Mouse (Mus musculus) C2C12 (cell line): Measurements from ENCODE around the gene Ddx21.
"Not testable (repeated sequence)": the region's sequence is repeated elsewhere in the genome, so short reads cannot be mapped to it uniquely, and the experiment has no call there.

Source experiments
- CTCF ChIP-seq: IDR thresholded peaks from one replicate; pipeline ENCODE4 v1.5.1; 2011; ENCODE audit not compliant: control insufficient read depth, insufficient read depth, insufficient read length
- FOSL1 ChIP-seq: IDR thresholded peaks from one replicate; pipeline ENCODE4 v1.8.0; 2011; ENCODE audit warnings: mild to moderate bottlenecking, low read length; ENCODE audit not compliant: poor library complexity, insufficient read depth, severe bottlenecking

GRCm38 (mm10) chr10:62599311-62599710 lies 2.8 kb downstream of the Ddx21 start:
- not testable (repeated sequence) for TF ChIP-seq CTCF, FOSL1
